Mouse (Mus musculus): ENCODE measurements at regions not wholly inside any gene's neighbourhood (a gene's known extent, or its start where the extent isn't known, plus 50 kb on each side); places are given as distances from the start of the nearest gene placed in this dataset.

DNA sequence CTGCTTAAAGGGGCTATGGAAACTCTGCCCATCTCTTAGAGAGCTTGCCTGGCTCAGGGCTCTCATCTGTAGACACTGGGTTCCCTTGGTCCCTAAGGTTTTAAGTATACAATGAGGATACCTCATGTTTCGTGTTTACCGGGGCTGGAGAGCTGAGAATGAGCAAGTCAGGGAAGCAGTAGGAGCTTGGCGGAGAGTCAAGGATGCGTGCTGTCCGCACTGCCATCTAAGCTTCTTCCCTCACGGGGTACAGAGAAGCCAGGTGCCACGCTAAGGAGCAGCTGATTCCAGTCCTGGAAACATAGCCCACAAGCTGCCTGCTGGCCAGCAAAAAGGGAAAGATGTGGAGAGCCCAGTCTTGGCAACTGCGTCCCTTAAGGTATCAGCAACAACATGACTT, 55.0 kb upstream of the Ttc34 start:
- DNase-seq (ENCODE audit: low spot score in 2 of 2) = no peak

DNA sequence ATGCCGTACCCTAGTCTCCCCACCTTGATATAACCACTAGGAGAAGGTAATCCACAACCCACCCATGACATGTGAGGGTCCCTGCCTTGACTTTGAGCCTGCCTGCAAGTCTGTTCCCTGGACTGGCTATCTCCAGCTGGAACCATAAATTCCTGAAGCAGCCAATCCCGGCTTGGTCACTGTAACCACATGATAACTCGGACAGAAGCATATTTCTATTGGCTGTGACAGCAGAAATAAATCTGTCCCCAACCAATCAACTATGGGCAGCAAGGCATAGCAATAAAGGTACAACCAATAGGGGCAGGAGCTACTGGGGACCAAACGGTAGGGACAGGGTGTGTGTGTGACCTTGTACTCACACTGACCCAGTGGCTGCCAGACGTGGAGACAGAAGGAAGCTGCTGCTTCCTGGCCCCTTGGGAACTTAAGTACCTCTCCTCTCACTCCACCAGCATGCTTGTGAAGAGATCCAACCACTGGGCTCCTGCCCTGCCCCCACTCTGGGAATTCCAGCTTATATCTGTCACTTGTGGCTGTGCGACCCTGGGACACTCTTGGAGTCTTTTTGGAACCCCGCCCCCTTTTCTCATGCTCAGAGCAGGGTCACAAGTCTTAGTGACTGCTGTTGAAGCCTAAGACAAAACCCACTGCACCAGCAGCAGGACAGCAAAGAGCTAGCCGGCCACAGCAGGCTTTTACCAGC, 51.8 kb upstream of the Ttc34 start:
- no peak for DNase-seq (ENCODE audit: low spot score in 2 of 2)

DNA sequence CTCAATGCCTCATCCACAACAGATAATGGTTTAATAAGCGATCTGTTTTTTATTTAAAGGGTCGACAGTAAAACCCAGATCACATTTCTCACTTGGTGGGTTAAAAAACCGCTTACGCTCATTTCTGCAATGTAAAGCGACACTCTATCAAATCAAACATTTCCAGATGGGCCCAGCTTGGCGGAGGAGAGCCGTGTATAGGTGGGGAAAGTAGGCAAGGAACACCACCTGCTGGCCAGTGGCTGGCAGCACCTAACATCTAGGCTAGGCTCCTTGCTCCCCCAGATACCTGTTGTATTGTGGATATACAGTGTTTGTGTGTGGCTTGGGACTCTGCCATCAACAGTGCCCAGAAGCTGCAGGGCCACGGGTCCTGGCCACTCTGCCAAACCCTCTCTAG, 50.1 kb upstream of the Ttc34 start:
- no peak for DNase-seq (ENCODE audit: low spot score in 2 of 2)
